Mouse (Mus musculus): Measurements from ENCODE around the gene Tpk1. TPM values are rescaled to one million over a fixed set of nuclear protein-coding genes. Genes with fewer than 3 reads are reported as not detected.

Gene Tpk1
- total RNA-seq (2021) = 1 to 10 TPM; 2.4 to 3.3 TPM

DNA sequence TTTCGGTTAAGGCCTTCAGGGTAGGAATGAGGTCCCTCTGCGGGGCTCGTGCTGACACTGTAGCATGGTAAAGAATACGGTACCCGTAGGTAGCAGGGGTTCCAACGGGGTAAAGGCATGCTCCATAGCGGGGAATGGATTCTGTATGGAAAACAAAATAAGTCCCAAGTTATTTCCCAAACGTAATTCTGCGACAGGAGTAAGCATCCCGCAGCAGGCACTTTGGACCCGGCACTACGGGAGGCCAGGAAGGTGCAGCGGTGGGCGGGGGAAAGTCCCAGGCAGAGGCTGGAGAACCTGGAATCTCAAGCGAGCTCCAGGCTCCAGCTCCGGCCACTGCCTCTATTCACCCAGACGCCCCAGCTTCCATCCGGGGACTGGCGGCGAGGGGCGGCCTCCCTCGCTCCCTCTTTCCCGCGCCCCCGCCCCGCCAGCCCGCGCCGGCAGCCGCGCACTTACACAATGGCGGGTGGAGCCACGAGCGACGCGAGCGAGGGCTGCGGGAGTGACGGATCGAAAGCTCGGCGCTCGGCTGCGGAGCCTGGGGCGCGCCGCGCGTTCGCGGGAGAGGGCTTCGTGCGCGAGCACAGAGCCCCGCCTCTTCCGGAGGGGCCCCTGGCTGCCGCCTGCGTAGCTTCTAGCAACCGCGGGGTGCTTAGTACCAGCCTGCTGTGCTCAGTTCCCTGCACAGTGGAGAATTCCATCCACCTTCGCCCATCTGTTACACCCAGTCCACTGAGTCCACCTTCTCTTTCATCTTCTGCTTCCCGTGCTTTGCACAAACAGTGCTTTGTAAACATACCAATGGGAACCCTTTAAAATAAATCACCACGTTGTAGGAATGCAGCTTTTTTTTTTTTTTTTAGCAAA lies at the start of gene Tpk1:
Gene Tpk1 (minus strand): TSS at position 602 of the 870 bp plus-strand sequence.
- intact Hi-C loops (cut with DNase I) = loop anchor here (5.0 to 10.0 kb wide), 2 partner anchors 269 to 401 kb away; partner anchors contain the start of gene Arhgef5
- DNase-seq (ENCODE audit: low spot score) = peak; percentile 79

DNA sequence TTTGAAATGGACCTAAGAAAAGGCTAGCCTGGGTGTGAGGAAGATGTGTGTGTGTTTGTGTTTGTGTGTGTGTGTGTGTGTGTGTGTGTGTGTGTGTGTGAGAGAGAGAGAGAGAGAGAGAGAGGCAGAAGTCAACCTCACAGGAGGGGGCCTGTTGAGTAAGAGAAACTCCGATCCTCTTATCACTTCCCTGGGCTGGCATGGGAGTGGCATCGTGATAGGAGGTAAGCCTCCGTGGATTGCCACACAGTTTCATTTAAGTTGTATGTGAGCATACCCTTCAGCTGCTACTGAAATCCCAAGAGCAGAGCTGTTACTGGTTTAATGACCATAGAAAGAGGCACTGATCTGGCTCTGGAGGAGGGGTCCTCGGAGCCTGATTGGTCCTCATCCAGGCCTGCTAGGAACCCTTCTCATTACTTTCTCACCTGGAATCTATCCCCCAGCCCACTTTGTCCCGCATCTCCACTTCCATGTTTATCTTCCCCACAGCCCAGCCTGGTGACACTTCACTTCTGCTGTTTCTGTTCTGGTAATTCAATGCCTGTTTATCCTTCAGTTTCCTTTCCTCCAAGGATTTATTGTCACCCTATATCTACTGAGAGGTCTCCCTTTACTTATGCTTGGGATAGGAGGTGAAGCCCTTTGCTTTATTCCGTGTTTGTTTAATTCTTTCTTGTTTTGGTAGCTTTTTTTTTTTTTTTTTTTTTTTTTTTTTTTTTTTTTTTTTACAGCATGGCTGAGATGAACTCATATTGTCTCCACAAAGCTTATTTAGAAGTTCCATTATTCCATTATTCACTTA lies 36.9 kb upstream of the Tpk1 start:
- no peak for DNase-seq (ENCODE audit: low spot score)
- intact Hi-C loops (cut with DNase I) = no loop called here

DNA sequence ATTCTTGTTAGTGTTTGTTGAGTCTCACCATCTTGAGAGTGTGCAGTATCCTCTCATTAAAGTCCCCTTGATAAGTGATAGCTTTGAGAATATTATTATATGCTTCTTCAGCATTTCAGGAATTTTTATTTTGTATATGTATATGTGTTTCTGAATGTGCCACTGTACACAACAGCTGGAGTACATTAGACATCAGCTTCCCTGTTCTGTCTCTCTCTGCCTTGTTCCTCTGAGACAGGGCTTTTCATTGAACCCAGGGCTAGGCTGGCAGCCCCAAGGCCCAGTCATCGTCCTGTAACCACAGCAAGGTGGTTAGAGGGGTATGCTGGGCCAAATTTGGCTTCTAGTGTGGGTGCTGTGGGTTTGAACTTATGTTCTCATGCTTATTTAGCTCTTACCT lies 25.8 kb upstream of the Tpk1 start:
- intact Hi-C loops (cut with DNase I) = no loop called here
- no peak for DNase-seq (ENCODE audit: low spot score)

DNA sequence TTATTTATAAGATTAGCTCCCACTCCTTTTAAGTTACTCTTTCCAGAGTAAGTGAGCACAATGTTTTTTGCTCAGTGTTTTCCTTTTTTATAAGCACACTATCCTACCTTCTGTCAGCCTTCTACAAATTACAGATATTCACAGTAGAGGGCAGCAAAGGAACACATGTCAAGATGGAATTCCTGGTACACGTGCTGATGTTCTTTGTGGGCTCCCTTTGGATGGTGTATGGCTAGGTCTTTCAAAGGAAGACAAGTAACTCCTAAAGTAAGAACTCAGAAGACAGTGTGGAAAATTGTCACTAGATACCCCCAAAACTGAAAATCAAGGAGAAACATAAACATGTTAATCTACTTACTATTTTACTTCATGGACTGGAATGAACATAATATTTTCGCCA lies 19.9 kb upstream of the Tpk1 start:
- intact Hi-C loops (cut with DNase I) = loop anchor here (2.0 kb wide), 1 partner anchor 1341 kb away; no protein-coding TSS in a partner anchor
- no peak for DNase-seq (ENCODE audit: low spot score)

DNA sequence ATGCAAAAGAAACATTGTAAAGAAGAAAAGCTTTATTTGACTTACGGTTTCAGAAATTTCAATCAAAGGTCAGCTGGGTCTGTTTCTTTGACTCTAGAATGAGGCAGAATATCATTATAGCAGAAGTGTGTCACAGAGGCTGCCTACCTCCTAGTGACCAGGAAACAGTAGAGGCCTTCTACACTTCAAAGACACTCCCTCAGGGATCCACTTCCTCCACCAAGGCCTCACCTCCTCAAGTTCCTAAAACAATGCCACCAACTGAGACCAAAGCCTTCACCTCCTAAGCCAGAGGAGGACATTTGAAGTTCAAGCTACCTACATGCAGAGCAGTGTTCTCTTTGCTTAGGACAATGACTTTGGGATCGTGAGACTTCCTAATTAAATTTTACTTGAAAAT lies 16.5 kb upstream of the Tpk1 start:
- intact Hi-C loops (cut with DNase I) = no loop called here
- DNase-seq (ENCODE audit: low spot score) = no peak

DNA sequence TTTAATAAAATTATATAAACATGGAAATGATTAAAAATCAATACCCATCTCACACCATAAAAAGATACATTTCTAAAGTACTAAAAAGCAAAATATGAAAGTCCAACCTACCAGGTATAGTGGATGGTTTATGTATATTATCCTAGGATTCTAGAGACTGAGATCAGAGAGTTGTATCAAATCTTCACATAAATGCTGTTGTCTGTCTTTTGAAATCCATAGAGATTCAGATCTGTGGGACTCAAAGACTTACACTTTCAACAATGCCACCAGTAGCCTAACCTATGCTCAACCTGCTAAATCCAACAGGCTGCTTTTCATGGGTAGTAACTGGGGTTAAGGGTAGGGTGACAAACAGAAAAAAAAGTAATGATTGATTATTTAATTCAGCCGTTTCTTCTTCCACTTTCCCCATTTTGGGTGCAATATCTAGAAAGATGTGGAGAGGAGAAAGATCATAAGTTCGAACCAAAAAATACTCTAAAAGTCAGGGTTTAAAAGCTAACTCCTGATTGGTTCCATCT lies 12.7 kb upstream of the Tpk1 start:
- no peak for DNase-seq (ENCODE audit: low spot score)
- intact Hi-C loops (cut with DNase I) = no loop called here

DNA sequence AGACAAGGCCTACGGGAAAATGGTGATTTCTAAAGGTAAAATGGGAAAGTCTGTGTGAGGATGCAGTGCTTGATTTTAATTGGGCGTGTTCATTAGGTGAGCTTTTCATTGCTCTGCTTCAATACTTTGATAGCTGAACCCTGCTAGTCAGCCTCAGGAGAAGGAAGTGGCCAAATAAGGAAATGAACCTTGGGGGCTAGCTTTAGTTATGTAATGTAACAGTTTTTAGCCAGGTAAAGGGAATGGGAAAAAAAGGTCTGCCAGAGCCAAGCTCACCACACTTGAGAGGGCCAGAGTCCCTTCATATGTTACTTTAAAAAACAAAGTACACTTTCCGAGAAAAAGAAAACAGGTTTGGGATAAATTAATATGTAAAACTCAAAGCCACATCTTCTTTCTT lies 11.5 kb upstream of the Tpk1 start:
- intact Hi-C loops (cut with DNase I) = no loop called here
- DNase-seq (ENCODE audit: low spot score) = no peak

DNA sequence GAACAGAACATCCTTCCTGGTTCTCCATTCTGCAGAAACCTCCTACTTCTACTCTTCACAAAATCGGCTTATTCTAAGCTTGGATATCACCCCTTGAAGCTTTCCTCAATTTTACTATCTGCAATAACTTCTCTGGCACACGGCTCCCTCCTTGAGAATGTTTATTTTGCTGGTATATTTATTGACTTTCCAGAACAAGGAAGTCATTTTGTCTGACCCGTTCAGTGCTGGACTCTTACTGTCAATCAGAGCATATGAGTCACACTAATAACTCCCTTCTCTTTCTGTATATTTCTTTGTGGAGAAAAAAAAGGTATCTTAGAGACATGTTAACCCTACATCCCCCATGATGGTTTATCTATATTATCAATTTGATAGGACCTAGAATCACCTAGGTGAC lies 10.1 kb upstream of the Tpk1 start:
- DNase-seq (ENCODE audit: low spot score) = no peak
- intact Hi-C loops (cut with DNase I) = no loop called here

DNA sequence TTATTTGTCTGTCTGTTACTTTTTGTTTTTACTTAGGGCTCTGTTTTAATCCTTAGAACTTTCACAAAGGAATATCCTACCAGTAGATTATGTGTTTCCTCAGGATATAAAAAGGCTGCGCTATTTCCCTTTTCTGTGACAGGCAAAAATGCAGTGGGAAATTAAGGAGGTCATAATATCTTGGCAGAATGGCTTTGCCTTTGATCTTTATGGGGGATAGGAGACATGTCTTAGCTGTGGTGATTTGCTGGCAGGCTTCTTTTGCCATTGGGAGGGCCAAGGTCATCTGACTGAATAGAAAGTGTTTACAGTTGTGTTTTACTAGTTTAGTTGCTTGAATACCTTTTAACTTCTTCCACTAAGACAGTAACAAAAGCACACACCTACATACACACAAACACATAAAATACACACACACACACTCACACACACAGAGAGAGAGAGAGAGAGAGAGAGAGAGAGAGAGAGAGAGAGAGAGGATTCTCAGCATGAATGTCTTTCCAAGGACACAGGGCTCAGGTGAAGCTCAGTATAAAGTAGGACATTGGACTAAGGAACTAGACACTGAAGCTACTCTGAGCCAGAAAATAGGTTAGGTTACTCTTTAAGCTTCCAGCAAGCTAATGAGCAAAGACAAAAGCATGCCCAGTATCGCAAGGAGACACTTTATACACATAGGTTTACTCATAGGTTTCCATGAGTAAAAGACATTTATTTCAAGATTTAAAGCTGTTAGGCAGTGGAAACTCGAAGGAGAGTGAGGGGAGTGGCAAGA lies 9.1 kb upstream of the Tpk1 start:
- no peak for DNase-seq (ENCODE audit: low spot score)
- intact Hi-C loops (cut with DNase I) = no loop called here

DNA sequence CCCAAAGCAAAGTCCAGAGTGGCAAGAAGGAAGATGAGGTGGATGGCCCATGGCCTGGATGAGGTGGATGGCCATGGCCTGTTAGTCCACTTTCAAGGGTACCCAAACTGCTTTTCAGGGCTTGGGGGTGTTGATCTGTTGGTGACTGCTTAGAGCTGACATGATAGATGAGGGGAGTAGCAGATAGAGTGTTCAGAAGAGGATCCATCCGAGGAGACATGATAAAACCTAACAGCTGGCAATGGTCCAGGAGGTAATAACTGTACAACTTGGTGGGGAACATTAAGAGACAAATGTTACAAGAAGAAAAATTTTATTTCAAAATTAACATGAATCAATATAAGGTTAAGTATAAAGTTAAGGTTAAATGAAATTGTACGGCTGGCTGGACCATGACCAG lies 4.9 kb upstream of the Tpk1 start:
- intact Hi-C loops (cut with DNase I) = no loop called here
- no peak for DNase-seq (ENCODE audit: low spot score)

DNA sequence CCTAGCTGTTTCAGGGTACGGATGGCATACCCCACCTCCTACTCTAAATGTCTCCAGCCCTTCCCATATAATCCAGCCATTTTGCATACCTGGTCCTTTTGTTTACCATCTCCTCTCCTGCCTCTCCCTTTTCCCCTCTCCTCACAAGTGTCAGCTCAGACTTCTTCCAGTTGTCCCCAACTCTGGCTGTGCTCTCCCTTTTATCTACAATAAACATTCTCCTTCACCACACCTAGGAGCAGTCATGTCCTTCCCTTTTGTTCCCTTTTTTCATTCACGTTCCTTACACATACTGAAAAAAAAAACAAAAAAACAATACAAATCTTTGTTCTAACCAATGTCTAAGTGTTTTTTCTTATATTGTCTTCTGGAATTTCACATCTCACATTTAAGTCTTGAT lies 1.6 kb upstream of the Tpk1 start:
- DNase-seq (ENCODE audit: low spot score) = no peak
- intact Hi-C loops (cut with DNase I) = loop anchor here (5.0 to 10.0 kb wide), 2 partner anchors 270 to 403 kb away; partner anchors contain the start of gene Arhgef5

DNA sequence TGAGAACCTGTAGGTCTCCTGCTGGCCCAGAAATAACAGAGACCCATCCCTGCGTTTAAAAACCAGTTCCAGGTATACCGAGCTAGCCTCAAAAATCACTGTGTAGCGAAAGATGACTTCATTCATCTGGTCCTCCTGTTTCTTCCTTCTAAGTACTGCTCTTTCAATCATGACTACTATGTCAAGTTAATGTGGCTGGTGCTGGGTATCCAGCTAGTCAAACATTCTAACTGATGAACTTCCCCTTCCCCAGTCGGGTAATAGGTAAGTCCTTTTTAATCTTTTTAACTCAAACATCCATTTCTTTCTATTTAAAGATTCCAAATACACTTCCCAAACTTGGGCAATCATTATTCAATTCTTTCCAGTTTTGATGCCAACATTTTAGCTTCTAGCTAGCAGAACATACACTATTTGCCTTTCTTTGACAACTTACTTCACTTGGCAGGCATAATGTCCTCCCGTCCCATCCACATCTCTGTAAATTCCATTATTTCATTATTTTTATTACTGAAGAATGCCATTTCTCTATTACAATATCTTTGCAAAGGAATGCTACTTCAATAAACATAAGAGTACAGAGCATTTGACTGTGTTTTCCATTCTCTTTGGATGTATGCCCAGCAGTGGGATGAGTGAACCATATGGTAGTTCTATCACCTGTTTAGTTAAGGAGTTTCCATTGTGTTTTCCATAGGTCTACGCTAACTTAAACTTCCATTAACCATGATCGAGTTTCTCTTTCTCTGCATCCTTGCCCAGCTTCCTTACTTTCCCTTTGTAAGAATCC lies 728 bp upstream of the Tpk1 start:
- intact Hi-C loops (cut with DNase I) = loop anchor here (5.0 to 10.0 kb wide), 2 partner anchors 270 to 402 kb away; partner anchors contain the start of gene Arhgef5

DNA sequence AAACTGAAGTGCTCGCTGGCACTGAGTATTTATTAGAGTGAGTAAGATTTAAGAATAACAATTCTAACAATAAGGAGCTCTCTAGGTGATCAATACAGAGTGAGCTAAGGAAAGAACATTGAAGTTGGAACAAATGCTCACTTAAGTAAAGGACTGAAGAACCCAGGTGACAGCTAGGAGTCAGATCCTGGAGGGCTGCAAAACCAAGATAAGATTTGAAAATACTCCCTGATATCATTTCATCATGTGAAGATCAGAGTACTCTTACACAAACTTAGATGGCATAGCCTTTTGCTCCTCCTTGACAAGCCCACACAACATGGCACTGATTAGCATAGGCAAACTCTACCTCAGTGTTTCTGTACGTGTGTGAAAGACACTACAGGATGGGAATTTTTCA lies 4.3 kb downstream of the Tpk1 start:
- intact Hi-C loops (cut with DNase I) = loop anchor here (5.0 to 10.0 kb wide), 2 partner anchors 397 to 970 kb away; partner anchors contain the start of gene Arhgef5
- DNase-seq (ENCODE audit: low spot score) = no peak

More for the DNA sequence above, 728 bp upstream of the Tpk1 start:
- no peak for DNase-seq (ENCODE audit: low spot score)

DNA sequence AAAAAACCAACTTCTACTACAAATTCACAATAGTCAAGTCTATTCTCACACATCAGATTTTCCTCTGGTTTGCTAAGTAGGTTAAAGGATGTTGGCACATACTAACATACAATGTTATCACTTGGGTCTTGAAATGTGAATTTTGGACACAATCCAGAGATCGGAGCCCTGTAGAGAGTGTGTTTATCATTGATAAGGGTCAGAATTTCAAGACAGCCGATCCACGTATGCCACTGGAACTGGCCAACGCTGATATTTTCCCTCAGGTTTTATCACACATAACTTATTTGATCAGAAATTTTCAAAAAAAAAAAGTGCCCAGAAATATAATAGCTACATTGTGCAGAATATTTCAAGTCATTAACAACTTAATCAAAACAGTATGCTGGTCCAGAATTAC lies 7.8 kb downstream of the Tpk1 start:
- no peak for DNase-seq (ENCODE audit: low spot score)
- intact Hi-C loops (cut with DNase I) = no loop called here

DNA sequence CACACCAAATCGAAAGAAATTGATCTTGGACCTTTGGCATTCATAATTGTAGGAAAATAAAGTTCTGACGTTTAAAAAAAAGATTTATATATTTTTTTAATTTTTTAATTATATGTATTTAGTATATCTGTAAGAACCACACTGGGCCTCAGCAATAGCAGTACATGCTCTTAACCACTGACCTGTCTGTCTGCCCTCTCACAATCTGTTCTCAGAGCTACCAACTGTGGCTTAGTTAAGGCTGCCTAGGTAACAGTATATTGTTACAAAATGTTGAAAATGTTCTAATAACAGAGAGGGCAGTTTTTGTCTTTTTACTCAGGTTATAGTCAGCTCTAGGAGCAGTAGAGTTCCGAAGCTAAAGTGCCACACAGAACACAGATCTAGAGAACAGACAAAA lies 8.2 kb downstream of the Tpk1 start:
- no peak for DNase-seq (ENCODE audit: low spot score)
- intact Hi-C loops (cut with DNase I) = no loop called here

DNA sequence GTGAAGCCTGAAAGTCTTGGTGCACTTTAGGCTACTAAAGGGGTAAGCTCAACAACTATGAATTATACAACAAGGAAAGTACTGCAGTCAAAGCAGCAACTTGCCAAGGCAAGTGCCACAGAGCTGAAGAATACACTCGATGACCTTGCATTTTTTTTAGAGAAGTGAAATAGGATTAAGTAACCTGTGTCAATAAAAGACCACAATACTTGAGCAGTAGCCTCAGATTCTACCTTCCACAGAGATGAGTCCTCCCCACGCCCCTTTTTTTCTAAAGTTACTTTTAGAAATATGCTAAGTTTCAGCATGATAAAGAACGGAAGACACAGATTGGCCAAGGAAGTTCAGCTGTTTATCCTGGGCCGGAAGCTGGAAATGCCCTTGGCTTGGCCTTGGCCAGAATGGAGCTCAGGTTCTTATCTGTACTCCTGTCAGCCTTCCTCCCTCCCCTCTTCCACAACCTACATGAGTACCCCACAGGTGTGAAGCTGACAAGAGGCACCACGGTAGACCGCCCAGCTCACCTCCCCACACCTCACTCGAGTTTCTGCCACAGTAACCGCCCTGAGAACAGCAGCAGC lies 11.1 kb downstream of the Tpk1 start:
- no peak for DNase-seq (ENCODE audit: low spot score)
- intact Hi-C loops (cut with DNase I) = no loop called here

DNA sequence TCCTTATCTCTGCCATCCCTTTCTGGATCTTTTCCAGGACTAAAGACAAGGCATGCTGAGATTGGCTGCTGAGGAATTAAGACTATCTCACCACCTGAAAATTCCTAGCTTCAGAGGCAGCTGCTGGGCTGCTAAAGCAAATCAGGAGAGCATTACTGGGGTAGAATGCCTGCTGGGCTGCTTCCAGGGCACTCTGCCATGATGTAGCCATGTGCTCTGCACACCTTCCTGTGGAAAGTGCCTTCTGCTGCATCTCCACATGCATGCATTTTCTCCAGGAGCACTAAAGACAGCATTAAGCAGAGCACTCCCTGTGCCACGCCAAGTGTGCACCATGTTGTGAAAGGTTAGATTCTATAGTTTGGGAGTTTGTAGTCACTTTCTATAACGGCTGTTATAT lies 16.6 kb downstream of the Tpk1 start:
- DNase-seq (ENCODE audit: low spot score) = no peak
- intact Hi-C loops (cut with DNase I) = no loop called here

DNA sequence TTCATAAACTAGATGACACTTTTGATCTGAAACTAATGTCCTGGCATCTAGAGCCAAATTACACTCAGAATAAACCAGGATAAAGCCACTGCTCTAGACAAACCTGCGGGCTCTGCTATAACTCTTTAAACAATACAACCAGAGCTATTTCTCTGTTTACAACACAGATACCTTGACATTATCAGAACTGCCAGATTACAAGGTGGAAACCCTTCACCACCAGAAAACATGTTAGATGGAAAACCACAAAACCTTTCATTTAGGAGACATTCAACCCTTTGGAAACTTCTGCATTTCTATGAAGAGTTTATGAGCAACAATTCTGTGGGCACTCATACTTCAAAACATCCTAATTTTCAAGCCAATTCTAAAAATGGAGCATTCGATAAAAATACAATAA lies 20.4 kb downstream of the Tpk1 start:
- intact Hi-C loops (cut with DNase I) = no loop called here
- DNase-seq (ENCODE audit: low spot score) = no peak

DNA sequence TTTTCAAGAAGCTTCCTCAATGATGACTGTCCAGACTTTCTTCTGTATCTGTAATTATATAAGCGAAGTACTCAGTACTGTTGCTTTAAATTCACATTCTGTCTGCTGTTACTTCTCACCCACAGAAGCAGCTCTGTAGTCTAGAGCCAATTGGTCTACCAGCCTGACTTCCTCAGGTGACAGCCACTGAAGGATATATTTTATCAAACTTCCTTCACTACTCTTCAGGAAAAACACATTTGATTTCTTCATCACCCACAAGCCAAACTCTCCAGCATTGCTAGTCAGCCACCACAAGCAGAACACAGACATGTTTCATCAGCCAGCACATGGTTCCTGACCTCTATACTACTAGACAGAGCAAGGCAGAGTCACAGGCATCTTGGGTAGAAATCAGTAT lies 21.0 kb downstream of the Tpk1 start:
- intact Hi-C loops (cut with DNase I) = no loop called here
- no peak for DNase-seq (ENCODE audit: low spot score)
